Mouse (Mus musculus): Measurements from ENCODE around the gene Upk3b. TPM values are rescaled to one million over a fixed set of nuclear protein-coding genes. Genes with fewer than 3 reads are reported as not detected.

Upk3b gene
- 0.84 and 0.88 TPM in 2 replicates for polyA plus RNA-seq (2012; rRNA removed)

DNA sequence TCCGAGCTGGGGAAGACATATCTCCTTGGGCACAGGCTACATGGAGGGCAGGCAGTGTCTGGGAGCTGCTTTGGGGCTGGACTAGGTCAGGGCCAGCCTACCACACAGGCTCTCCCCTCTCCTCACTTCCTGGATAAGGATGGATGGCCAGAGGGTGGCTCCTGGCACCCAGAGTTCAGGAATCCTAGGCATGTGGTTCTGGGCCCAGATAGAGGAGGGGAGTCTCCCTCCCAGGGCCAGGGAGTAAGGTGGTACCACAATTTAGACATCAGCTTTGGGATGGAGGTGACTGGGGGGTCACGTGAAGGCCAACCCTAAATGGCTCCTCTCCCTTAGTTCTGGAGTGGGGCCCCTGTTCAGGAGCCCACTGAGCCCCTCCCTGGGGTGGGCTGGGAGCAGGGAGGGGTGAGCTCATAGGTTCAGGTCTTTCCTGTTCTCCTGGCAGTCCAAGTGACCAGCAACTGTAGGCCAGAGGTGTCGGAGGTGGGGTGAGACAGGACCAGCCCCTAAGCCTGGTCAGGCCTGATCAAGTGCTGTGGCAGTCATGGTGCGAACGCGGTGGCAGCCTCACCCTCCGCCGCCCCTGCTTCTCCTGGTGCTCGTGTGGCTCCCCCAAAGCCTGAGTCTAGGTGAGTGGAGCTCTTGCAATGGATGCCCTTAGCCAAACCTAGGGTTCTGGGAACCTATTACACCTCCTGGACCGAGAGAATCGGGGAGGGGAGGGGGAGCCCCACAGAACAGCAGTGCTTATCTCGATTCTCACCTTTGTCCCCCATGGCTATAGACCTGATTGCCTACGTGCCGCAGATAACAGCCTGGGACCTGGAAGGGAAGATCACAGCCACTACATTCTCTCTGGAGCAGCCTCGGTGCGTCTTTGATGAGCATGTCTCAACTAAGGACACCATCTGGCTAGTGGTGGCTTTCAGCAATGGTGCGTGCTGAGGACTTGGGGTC lies at the start of gene Upk3b:
TSS of gene Upk3b (plus strand) at position 239 of the 957 bp plus-strand sequence.
- Histone ChIP-seq H3K4me3 (ENCODE audit: control insufficient read depth, low read depth, low read length) (no peak within 1 kb of the TSS), H3K27ac (ENCODE audit: control insufficient read depth, insufficient read depth, low read depth, low read length) (no peak within 1 kb of the TSS), H3K27me3 (ENCODE audit: control insufficient read depth, insufficient read depth, low read length) (no peaks in the 10 kb centered on the region), H3K4me1 (ENCODE audit: control insufficient read depth, insufficient read depth, low read length) (peaks cover 13% of the 10 kb centered on the region), H3K36me3 (ENCODE audit: control insufficient read depth, insufficient read depth, low read length) (no peaks in the 10 kb centered on the region)
- TF ChIP-seq CTCF (IDR thresholded peaks at IDR 0.05; ENCODE audit: control insufficient read depth, insufficient read depth, insufficient replicate concordance, low read depth, low read length), result no peak
- TF ChIP-seq POLR2A (IDR thresholded peaks at IDR 0.05; ENCODE audit: control insufficient read depth, low read depth, low read length), result no peak

DNA sequence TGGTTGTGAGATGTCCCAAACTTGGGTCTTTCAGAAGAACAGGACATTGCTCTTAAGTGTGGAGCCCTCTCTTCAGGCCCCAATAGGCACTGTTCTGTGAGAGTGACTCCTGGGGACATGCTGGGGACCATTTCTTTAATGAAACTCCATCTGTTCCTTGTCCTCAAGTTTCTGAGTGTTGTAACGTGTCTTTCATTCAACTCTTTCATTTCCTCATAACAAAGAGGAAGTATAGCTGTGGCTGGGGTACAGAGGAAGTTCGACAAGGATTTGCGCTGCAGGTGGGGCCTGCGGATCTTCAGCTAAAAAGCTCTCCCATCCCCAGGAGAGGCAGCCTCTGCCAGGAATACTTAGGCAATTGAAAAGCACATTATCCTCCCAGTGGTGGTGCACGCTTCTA lies 47.7 kb upstream of the Upk3b start:
- Histone ChIP-seq H3K27me3 (ENCODE audit: control insufficient read depth, insufficient read depth, low read length) (no peaks in the 10 kb centered on the region), H3K36me3 (ENCODE audit: control insufficient read depth, insufficient read depth, low read length) (no peaks in the 10 kb centered on the region), H3K27ac (ENCODE audit: control insufficient read depth, insufficient read depth, low read depth, low read length) (no peak overlapping the region), H3K4me3 (ENCODE audit: control insufficient read depth, low read depth, low read length) (no peak overlapping the region), H3K4me1 (ENCODE audit: control insufficient read depth, insufficient read depth, low read length) (peaks cover 4% of the 10 kb centered on the region)
- TF ChIP-seq CTCF (IDR thresholded peaks at IDR 0.05; ENCODE audit: control insufficient read depth, insufficient read depth, insufficient replicate concordance, low read depth, low read length) (no peak), POLR2A (IDR thresholded peaks at IDR 0.05; ENCODE audit: control insufficient read depth, low read depth, low read length) (no peak)

DNA sequence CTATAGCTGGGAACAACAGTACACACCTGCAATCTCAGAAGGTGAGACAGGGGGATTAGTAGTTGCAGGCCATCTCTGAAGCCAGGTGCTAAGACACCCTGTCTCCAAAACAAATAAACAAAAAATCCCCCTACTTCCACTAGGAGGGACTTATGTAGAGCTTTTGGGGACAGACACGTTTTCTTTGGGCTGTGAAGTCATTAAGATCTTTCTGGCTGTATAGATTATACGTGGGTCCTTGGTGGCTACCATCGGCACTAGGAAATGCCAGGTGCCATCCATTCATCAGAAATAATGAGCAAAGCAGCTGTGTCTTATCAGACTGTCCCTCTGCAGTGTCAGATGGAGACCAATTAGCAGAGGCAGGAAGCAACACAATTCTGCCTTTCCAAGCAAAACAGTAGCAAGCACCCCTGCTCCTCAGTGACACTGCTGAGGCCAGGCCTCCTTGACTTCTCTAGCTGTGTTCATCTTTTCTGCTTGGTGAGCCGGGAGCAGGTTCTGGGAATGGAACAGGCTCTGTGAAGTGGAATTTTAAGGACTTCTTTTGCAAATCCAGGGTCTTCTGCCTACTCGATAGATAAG lies 44.8 kb upstream of the Upk3b start:
- Histone ChIP-seq H3K4me3 (ENCODE audit: control insufficient read depth, low read depth, low read length) (no peak overlapping the region), H3K36me3 (ENCODE audit: control insufficient read depth, insufficient read depth, low read length) (no peaks in the 10 kb centered on the region), H3K27me3 (ENCODE audit: control insufficient read depth, insufficient read depth, low read length) (no peaks in the 10 kb centered on the region), H3K4me1 (ENCODE audit: control insufficient read depth, insufficient read depth, low read length) (peaks cover 4% of the 10 kb centered on the region), H3K27ac (ENCODE audit: control insufficient read depth, insufficient read depth, low read depth, low read length) (no peak overlapping the region)
- no peak for TF ChIP-seq POLR2A (IDR thresholded peaks at IDR 0.05; ENCODE audit: control insufficient read depth, low read depth, low read length)
- no peak for TF ChIP-seq CTCF (IDR thresholded peaks at IDR 0.05; ENCODE audit: control insufficient read depth, insufficient read depth, insufficient replicate concordance, low read depth, low read length)

DNA sequence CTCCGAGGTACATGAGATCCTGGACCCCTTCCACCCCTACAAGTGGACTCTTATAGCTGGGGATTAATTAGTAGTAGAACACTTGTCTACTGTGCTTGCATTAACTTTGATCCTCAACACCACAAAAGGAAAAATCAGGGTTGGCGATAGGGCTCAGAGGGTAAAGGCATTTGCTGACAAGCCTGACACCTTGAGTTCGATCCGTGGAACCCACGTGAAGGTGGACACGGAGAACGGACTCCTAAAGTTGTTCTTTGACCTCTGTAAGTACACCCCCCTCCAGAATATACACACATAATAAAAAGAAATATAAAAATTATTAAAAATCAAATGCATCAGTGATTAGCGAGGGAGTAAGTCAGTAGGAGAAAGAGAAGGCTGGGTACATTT lies 44.0 kb upstream of the Upk3b start:
- no peak overlapping the region; the same call in 1 of the 2 replicates for H3K4me3 ChIP-seq (ENCODE audit: control insufficient read depth, low read depth, low read length)
- TF ChIP-seq POLR2A (IDR thresholded peaks at IDR 0.05; ENCODE audit: control insufficient read depth, low read depth, low read length) (no peak), CTCF (IDR thresholded peaks at IDR 0.05; ENCODE audit: control insufficient read depth, insufficient read depth, insufficient replicate concordance, low read depth, low read length) (no peak)
- H3K36me3 ChIP-seq (ENCODE audit: control insufficient read depth, insufficient read depth, low read length), result no peaks in the 10 kb centered on the region; the same call in 1 of the 2 replicates
- H3K4me1 ChIP-seq (ENCODE audit: control insufficient read depth, insufficient read depth, low read length), result peaks cover 4% of the 10 kb centered on the region
- H3K27ac ChIP-seq (ENCODE audit: control insufficient read depth, insufficient read depth, low read depth, low read length), result no peak overlapping the region
- no peaks in the 10 kb centered on the region for H3K27me3 ChIP-seq (ENCODE audit: control insufficient read depth, insufficient read depth, low read length)

DNA sequence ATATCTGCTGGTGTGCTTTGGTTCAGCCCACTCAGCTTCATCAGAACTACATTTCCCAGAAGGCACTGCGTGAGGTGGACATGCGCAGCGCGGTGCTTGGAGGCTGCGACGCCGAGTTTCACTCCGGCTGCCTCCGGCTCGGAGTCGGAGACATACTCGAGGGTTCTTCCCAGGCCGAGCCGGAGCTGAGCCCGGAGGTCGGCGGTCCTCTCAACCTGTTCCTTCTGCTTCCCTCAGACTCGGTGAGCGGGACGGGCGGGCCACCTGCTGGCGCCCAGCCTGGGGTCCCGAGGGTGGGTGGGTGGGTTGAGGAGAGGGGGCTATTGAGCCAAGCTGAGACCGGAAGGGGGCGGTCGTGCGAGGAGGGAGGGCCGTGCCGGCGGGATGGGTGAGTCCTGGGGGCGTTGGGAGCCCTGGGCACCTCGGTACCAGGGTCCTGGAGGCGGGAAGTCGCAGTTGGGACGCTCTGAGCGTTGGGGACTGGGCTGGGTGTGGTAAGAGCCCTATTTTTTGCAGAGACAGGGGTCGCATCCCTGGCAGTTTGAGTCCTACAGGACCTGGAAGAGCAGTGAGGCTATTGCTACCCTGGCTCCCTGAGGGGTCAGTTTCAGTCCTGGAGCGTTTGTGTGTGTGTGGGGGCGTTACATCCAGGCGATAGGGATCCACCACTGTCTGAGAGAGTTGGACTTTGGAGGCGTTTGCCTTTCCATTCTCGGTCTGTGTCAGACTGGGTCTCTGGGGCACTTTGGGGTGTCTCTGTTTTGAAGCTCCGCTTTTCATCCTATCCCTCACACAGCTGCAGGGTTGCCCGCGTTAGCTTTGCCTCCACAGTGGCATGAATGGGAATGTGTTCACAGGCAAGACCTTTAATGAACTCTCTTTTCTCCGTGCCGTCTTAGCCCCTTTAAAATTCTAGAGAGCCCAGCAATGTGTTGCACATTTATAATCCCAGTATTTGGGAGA lies 43.3 kb upstream of the Upk3b start, which contains the start of gene Dtx2:
TSS of gene Dtx2 (plus strand) at position 76 of the 963 bp plus-strand sequence.
- H3K36me3 ChIP-seq (ENCODE audit: control insufficient read depth, insufficient read depth, low read length), result no peaks in the 10 kb centered on the region; the same call in 1 of the 2 replicates
- H3K4me3 ChIP-seq (ENCODE audit: control insufficient read depth, low read depth, low read length), result peak within 1 kb of the TSS; percentile 94
- no peak for TF ChIP-seq CTCF (IDR thresholded peaks at IDR 0.05; ENCODE audit: control insufficient read depth, insufficient read depth, insufficient replicate concordance, low read depth, low read length)
- peak; percentile 98 for TF ChIP-seq POLR2A (IDR thresholded peaks at IDR 0.05; ENCODE audit: control insufficient read depth, low read depth, low read length)
- H3K27ac ChIP-seq (ENCODE audit: control insufficient read depth, insufficient read depth, low read depth, low read length), result peak within 1 kb of the TSS; percentile 69
- no peaks in the 10 kb centered on the region for H3K27me3 ChIP-seq (ENCODE audit: control insufficient read depth, insufficient read depth, low read length)
- peaks cover 4% of the 10 kb centered on the region for H3K4me1 ChIP-seq (ENCODE audit: control insufficient read depth, insufficient read depth, low read length)

DNA sequence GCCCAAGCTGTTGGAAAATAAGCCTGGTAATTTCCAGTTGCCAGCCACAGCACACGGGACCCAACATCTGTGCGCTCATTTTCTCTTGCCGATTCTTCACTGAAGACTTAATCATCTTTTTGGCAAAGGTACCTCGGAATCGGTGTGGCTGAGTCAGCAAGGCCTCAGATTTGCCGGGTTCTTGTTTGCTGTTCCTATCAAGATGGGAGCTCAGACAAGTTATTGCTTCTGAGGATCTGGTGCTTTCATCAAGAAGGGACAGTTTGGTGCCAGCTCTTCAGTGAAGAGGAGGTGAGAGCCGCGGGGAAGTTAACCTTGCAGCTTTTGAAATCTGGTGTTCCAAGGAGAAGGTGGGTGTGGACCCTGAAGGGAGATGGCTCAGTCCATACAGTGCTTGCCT lies 42.1 kb upstream of the Upk3b start:
- Histone ChIP-seq H3K27ac (ENCODE audit: control insufficient read depth, insufficient read depth, low read depth, low read length) (no peak overlapping the region), H3K27me3 (ENCODE audit: control insufficient read depth, insufficient read depth, low read length) (no peaks in the 10 kb centered on the region), H3K4me3 (ENCODE audit: control insufficient read depth, low read depth, low read length) (no peak overlapping the region), H3K36me3 (ENCODE audit: control insufficient read depth, insufficient read depth, low read length) (no peaks in the 10 kb centered on the region; the same call in 1 of the 2 replicates), H3K4me1 (ENCODE audit: control insufficient read depth, insufficient read depth, low read length) (peaks cover 4% of the 10 kb centered on the region)
- TF ChIP-seq CTCF (IDR thresholded peaks at IDR 0.05; ENCODE audit: control insufficient read depth, insufficient read depth, insufficient replicate concordance, low read depth, low read length) (no peak), POLR2A (IDR thresholded peaks at IDR 0.05; ENCODE audit: control insufficient read depth, low read depth, low read length) (no peak)
